Comparison of ENCODE assay signal across 22 mouse cellular contexts in the genomic region with DNA sequence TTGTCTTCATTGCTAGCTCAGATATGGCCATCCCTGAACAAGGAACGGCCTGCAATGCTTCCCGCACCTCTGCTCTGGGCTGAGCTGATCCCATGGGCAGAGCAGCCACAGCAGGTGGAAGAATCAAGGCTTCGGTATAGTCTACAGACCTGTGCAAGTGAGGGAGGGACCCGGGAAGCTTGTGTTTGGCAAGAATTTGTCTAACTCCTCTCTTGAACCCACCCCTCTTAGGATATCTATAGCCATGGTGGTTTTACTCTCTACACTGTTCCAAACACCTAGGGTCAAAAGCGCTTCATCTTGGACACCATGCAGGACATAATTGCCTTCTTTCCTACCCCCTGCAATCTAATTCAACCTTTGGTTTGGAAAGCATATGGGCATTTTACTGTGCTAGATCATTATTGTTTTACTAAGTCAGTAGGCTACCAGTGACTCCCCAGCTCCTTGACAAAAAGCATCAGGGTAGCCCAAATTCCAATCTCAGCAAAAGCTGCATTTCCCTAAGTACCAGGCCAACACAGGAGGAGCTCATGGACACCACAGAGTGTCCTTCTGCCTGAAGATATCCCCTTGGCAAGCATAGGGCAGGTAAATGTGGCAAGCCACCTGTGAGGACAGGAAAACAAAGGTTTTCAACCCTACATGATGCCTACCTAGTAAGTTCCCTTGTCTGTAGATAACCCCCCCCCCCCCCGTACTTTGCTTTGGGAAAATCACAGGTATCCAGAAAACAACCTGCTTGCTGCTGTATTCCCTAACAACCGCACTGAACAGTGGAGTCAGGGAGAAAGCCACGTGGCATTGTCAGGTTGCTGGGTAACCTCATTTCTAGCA. TPM values are rescaled to one million over a fixed set of nuclear protein-coding genes. Genes with fewer than 3 reads are reported as not detected.
DNase-seq lines count a peak whose midpoint lies in the region; ATAC-seq lines count a peak whose summit lies in the region.
"Had no signal": no experiment of that assay in that cellular context is flagged by ENCODE, and none has a peak within 500 bp of the region (broad histone marks: within the 10 kb centered on the region; RNA-seq: fewer than 3 reads in every experiment).

No protein-coding gene starts in this region.

- no peaks in the 10 kb centered on the region for H3K9me3 ChIP-seq in heart, embryonic 15.5 days (replicated peaks)
- H3K9me3 ChIP-seq in heart, embryonic 11.5 days (replicated peaks; ENCODE audit: control insufficient read depth, low read length), result no peaks in the 10 kb centered on the region
- no peaks in the 10 kb centered on the region for H3K9me3 ChIP-seq in intestine, embryonic 16.5 days (ENCODE audit: control insufficient read depth, low read length)
- H3K9me3 ChIP-seq: forebrain, embryonic 15.5 days; liver, embryonic 15.5 days; neural tube, embryonic 15.5 days had no signal

- peak overlapping the region; percentile 88 for H3K27ac ChIP-seq in heart, embryonic 15.5 days
- H3K27ac ChIP-seq in heart, embryonic 11.5 days (ENCODE audit: low read depth, low read length), result no peak overlapping the region
- H3K27ac ChIP-seq in intestine, embryonic 16.5 days (ENCODE audit: low read length), result no peak overlapping the region
- H3K27ac ChIP-seq: forebrain, embryonic 15.5 days; liver, embryonic 15.5 days; neural tube, embryonic 15.5 days had no signal

- whole genome bisulfite sequencing in heart, embryonic 15.5 days, result 81% methylated on average over 8 of the region's 8 CpGs
- 81% methylated on average over 8 of the region's 8 CpGs for WGBS in heart, embryonic 11.5 days (ENCODE audit: insufficient replicate concordance)
- 84% methylated on average over 8 of the region's 8 CpGs for WGBS in intestine, embryonic 16.5 days

- H3K4me1 ChIP-seq in heart, embryonic 15.5 days (replicated peaks), result peaks cover 28% of the 10 kb centered on the region
- peaks cover 3% of the 10 kb centered on the region; the same call in 1 of the 2 replicates for H3K4me1 ChIP-seq in heart, embryonic 11.5 days (ENCODE audit: control insufficient read depth, insufficient read depth, low read length)
- no peaks in the 10 kb centered on the region for H3K4me1 ChIP-seq in intestine, embryonic 16.5 days (ENCODE audit: control insufficient read depth, insufficient read depth, low read length)
- H3K4me1 ChIP-seq: forebrain, embryonic 15.5 days; liver, embryonic 15.5 days; neural tube, embryonic 15.5 days had no signal

- H3K36me3 ChIP-seq in heart, embryonic 15.5 days, result no peaks in the 10 kb centered on the region
- H3K36me3 ChIP-seq in heart, embryonic 11.5 days (ENCODE audit: control insufficient read depth, insufficient read depth, low read length), result no peaks in the 10 kb centered on the region
- H3K36me3 ChIP-seq in intestine, embryonic 16.5 days (ENCODE audit: control insufficient read depth, insufficient read depth, low read length), result no peaks in the 10 kb centered on the region
- H3K36me3 ChIP-seq: forebrain, embryonic 15.5 days; liver, embryonic 15.5 days; neural tube, embryonic 15.5 days had no signal

- no peak overlapping the region for H3K9ac ChIP-seq in heart, embryonic 15.5 days
- no peak overlapping the region for H3K9ac ChIP-seq in heart, embryonic 11.5 days (ENCODE audit: low read depth, low read length)
- H3K9ac ChIP-seq in intestine, embryonic 16.5 days (ENCODE audit: low read depth, low read length), result no peak overlapping the region
- H3K9ac ChIP-seq: forebrain, embryonic 15.5 days; liver, embryonic 15.5 days; neural tube, embryonic 15.5 days had no signal

- no peak for DNase-seq in cerebellum, postnatal 4 days (ENCODE audit: low spot score in 2 of 2)
- DNase-seq in cerebellum, adult 11-12 months, result peak; percentile 94
- peak; percentile 65 to 85 for DNase-seq in cerebellum, postnatal 14 days
- no peak for DNase-seq in spleen, postnatal 14 days (ENCODE audit: low spot score in 2 of 2)
- DNase-seq: adrenal gland, postnatal 10 days; kidney, adult 2 months; kidney, postnatal 10 days; layer of hippocampus, postnatal 36 days; right cerebral cortex, postnatal 14 days; spleen, adult 18-20 months had no signal

- H3K4me3 ChIP-seq in heart, embryonic 15.5 days, result no peak overlapping the region
- no peak overlapping the region for H3K4me3 ChIP-seq in heart, embryonic 11.5 days (ENCODE audit: low read depth, low read length)
- H3K4me3 ChIP-seq in intestine, embryonic 16.5 days (ENCODE audit: low read length), result no peak overlapping the region
- H3K4me3 ChIP-seq: forebrain, embryonic 15.5 days; layer of hippocampus, adult 2 months; liver, embryonic 15.5 days; neural tube, embryonic 15.5 days had no signal

- no peaks in the 10 kb centered on the region for H3K27me3 ChIP-seq in heart, embryonic 15.5 days
- no peaks in the 10 kb centered on the region for H3K27me3 ChIP-seq in heart, embryonic 11.5 days (ENCODE audit: control insufficient read depth, insufficient read depth, low read length)
- H3K27me3 ChIP-seq in intestine, embryonic 16.5 days (replicated peaks; ENCODE audit: control insufficient read depth, insufficient read depth, low read length), result no peaks in the 10 kb centered on the region
- H3K27me3 ChIP-seq: forebrain, embryonic 15.5 days; liver, embryonic 15.5 days; neural tube, embryonic 15.5 days; Patski had no signal

- no peak overlapping the region for H3K4me2 ChIP-seq in heart, embryonic 15.5 days
- H3K4me2 ChIP-seq in heart, embryonic 11.5 days, result no peak overlapping the region
- H3K4me2 ChIP-seq in intestine, embryonic 16.5 days (ENCODE audit: low read depth, low read length), result no peak overlapping the region
- H3K4me2 ChIP-seq: forebrain, embryonic 15.5 days; liver, embryonic 15.5 days; neural tube, embryonic 15.5 days had no signal

- ATAC-seq in cerebellum, adult (ENCODE audit: insufficient number of reproducible peaks, low FRiP score, low TSS enrichment), result peak; percentile 86
- ATAC-seq in heart, embryonic 15.5 days (replicated peaks; ENCODE audit: insufficient number of reproducible peaks, insufficient read depth, low FRiP score, low read depth), result no peak
- ATAC-seq in heart, embryonic 11.5 days (replicated peaks; ENCODE audit: insufficient number of reproducible peaks, low FRiP score, low TSS enrichment), result no peak
- no peak for ATAC-seq in intestine, embryonic 16.5 days
- ATAC-seq: CD4-positive, CD25-positive, alpha-beta regulatory T cell, adult 4 months; forebrain, embryonic 15.5 days; hindbrain, embryonic 16.5 days; midbrain, embryonic 16.5 days; Patski had no signal

RNA-seq across cellular contexts. Expression of gene Ets2, which starts 57.5 kb away (rescaled TPM):
- 56.5 and 65.0 TPM in 2 replicates for polyA plus RNA-seq in heart, embryonic 15.5 days (2015; fragmentation: Nextera tagmentation; extraction: Ambion mirVana)
- polyA plus RNA-seq in heart, embryonic 11.5 days (2014; fragmentation: Nextera tagmentation; extraction: Ambion mirVana), result 26.8 and 45.4 TPM in 2 replicates
- 58.6 and 59.8 TPM in 2 replicates for polyA plus RNA-seq in intestine, embryonic 16.5 days (2015; fragmentation: Nextera tagmentation; extraction: Ambion mirVana)

Comparison
In these comparisons a context has a peak if more than half of its experiments do, and no peak if none do; other contexts are left out.
1. DNase-seq: peak in cerebellum, adult 11-12 months (single experiment) and cerebellum, postnatal 14 days (2 of 2); none in cerebellum, postnatal 4 days (0 of 2) and spleen, postnatal 14 days (0 of 2).